Mouse (Mus musculus) lung, postnatal 0 days (tissue): ENCODE results near the gene Slc4a10.

Source experiments
- CTCF ChIP-seq: IDR thresholded peaks from 2 replicates; pipeline ENCODE4 v1.5.1; 2016; ENCODE audit warnings: antibody characterized with exemption, mild to moderate bottlenecking
- EP300 ChIP-seq: IDR thresholded peaks from 2 replicates; pipeline ENCODE4 v1.6.1; 2016; ENCODE audit warnings: antibody characterized with exemption, mild to moderate bottlenecking, control low read depth

GRCm38 (mm10) chr2:62341734-62342128 lies 295.5 kb downstream of the Slc4a10 start:
- no peak for TF ChIP-seq CTCF
- TF ChIP-seq EP300 = no peak
